Mouse (Mus musculus) lung, adult 18-20 months (tissue): ENCODE results near the gene Anxa10.

Experiments
- DNase-seq, 2 experiments: peaks; one replicate each; pipeline ENCODE4 v3.0.0; 2022; ENCODE audit warnings: mixed read lengths in 2 of 2

Gene Anxa10

DNA sequence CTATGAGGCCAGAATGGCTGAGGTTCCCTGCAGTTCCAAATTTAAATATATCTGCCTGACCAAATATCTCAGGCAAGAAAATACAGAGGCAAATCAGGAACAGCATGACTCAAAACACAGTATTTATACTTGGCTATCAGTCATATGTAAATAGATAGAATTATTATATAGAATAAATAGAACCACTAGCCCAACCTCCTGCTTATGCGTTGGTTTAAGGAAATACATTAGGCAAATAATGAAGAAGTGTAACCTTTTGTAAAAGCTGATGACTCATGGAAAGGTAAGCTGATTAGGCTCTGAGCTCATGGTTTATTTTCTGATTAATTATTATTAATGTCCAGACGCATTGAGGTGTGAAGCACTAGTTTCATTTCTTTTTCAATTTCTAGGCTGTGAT lies at the start of gene Anxa10:
Anxa10 (minus strand) TSS at position 53 of the 400 bp plus-strand sequence.
- no peak for DNase-seq

DNA sequence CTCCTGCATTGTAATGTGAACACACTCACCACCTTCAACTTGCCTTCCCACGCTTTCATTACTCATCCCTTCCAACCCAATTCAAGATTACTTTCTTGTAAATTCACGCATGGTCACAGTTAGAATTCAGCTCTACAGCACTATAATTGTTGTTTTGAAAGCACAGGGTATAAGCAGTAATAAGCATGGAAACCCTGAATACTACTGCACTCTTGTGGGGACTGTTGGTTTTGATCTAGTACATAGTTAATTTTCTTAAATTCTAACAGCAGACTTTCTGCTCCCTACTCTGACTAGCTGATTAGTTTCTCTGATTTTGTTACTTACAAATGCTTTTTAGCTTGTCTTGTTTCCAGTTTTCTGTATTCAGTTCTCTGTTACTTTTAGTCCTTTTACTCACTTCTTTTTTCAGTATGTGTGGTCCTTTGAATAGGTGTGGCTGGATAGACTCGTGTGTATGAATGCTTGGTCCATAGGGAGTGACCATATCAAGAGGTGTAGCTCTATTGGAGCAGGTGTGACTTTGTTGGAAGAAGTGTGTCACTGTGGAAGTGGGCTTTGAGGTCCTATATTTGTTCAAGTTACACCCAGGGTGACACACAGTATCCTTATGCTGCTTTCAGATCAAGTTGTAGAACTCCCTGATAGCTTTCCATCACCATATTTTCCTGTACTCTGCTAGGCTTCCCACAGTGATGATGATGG lies 9.9 kb upstream of the Anxa10 start:
- DNase-seq, result no peak

DNA sequence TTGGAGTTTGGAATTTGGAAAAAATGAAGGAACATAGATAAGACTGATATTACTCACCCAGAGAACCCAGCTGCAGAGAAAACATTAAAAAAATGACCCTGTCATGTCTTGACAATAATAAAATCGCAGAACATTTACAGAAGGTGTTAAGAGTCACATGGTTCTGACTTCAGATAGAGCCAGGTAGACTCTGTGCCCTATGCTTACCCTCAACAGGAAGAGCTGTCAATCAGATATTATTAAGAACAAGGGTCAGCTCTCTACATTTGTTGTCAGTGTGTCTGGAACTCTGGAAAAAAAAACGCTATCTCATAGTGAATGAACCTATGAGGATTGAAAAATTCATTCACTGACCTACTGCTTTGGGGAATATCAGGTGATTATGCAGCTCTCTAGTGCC lies 25.7 kb downstream of the Anxa10 start:
- DNase-seq, result no peak

DNA sequence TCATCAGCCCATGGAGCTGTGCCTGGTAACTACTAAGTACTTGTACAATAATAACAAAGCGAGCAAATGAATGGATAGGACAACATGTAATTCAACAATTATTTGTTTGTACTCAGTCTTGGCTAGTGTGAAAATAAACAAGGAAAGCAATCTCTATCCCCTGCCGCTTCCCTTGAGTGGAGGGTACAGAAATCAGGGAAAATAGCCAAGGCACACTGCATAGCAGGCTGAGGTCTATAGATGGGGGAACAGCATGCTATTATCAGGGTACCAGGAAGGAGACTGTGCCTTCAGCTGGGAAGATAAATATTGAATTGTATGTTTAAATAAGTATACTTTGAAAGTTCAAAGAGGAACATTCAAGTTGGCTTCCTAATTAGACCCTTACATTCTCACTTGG lies 41.1 kb downstream of the Anxa10 start:
- no peak for DNase-seq

DNA sequence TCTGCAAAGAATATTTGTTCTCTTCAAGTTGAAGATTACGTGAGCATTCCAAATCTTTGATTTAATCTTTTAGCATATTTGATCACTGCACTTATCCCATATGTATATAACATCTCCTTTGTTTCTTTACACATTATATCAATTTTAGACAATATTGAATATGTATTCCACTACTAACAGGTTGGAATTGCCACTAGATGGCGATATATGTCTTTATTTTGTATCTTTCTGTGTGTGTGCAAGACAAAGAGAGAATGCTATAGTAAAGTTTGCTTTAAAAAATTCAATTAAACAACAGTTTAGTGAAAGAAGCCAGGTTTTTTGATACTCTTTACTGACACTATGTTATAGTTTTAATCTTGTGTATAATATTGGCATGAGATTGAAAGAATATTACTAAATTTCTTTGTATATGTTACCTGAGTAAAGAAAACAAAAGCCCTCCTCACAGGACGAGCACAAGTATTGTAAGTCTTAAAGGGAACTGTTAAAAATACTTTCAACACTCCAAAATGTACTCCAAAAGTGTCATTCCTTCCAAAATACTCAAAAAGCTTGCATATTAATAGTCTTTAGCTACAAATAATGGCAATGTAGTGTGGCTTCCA lies 42.7 kb downstream of the Anxa10 start:
- no peak for DNase-seq

DNA sequence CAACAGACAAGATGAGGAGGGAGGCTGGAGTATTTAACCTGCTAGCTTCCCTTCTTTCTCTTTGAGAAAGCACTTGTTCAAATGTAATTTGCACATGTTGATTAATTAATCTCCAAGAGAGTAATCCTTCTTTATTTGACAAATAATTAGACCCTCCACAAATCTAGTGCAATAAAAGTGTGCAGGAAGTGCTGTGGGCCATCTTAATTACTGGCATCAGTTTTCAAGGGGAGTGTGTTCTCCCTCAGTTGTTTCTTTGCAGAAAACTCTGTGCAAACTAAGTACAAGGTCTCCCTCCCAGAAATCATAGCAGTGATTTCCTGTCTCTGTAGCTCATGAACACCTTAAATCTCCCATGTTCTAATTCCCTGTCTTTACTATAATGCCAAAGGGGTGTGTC lies 54.6 kb downstream of the Anxa10 start:
- no peak for DNase-seq

DNA sequence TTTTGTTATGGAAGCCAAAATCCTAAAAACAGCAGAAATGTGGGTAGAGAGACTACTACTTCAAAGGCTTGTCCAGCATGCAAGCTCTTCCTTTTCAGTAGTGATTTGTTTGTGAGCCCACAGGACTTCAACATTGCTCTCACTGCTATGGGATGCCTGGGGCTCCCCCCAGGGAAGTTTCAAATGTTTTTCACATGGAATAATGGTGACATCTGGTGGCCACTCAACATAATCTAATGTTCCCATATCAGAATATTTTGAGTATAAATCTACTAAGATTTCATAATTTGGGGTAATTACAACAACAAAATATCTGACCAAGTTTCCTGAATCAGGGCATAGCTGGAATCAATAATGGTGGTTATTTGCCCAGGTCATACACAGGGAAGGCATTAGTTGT lies 62.6 kb downstream of the Anxa10 start:
- DNase-seq, result no peak

DNA sequence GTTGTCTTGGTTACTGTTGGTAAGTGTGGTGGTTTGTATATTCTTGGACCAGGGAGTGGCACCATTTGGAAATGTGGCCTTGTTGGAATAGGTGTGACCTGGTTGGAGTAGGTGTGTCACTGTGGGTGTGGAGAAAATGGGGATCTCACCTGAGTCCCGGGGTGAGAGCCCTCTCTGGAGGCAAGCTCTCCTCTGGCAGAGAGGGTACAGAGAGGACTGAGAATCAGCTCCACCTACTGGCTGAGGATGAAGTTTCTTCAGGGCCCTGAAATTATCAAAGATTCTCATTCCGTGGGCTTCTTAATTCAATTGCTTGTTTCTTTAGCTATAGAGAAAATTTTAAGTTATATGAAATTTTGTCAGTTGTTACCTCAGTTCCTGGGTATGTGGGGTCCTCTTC lies 76.1 kb downstream of the Anxa10 start:
- DNase-seq, result no peak

DNA sequence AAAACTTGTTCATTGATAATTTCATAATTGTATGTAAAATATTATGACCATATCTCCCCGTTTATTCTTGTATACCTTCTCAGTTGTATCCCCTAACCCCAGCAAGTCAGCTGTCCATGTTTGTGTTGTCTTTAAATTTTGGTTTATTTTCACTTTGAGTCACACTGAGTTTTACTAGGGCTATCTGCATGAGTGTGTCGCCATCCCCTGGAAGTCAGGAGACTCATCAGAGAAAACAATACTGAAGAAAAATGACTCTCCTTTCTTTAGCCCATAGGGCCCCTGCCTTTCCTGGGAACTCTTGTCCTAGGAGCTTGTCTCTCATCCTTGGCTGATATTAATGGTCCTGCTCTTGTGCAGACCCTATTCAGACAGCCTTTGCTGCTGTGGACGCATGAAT lies 88.6 kb downstream of the Anxa10 start:
- no peak for DNase-seq

DNA sequence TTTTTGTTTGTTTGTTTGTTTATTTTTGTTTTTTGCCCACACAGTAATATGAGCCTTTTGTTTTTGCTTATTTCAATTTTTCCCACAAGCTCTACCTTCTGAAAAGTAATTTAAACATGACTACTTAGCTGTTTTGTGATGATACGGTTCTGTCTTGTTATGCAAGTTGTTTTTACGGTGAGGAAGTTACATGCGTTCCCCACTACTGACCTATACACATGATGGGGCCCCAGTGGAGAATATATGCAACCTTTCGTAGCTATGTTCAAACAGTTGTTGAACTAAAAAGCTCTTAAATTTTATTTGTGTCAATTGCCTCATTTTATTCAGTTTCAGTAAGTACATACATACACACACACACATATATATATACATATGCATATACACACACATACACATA lies 108.4 kb downstream of the Anxa10 start:
- DNase-seq, result no peak

DNA sequence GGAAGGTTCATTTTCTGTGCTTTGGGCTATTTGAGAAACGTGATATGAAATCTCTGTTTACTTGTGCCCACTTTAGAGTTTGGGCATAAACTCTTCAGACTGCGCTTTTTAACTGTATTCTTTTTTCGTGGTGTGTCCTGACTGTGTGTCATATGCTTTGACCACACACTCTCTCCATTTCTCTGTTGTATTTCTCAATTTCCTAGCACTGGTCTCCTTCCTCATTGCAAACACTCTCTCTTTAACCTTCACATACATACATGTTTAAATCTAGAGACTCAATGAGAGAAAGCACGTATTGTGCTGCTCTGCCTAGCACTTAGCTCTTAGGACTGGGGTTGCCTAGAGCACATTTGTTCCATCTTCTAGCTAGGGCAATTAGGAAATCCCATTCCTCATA lies 108.8 kb downstream of the Anxa10 start:
- DNase-seq, result no peak
